Mouse (Mus musculus): ENCODE measurements around the gene Tnip2.

Tnip2 gene

DNA sequence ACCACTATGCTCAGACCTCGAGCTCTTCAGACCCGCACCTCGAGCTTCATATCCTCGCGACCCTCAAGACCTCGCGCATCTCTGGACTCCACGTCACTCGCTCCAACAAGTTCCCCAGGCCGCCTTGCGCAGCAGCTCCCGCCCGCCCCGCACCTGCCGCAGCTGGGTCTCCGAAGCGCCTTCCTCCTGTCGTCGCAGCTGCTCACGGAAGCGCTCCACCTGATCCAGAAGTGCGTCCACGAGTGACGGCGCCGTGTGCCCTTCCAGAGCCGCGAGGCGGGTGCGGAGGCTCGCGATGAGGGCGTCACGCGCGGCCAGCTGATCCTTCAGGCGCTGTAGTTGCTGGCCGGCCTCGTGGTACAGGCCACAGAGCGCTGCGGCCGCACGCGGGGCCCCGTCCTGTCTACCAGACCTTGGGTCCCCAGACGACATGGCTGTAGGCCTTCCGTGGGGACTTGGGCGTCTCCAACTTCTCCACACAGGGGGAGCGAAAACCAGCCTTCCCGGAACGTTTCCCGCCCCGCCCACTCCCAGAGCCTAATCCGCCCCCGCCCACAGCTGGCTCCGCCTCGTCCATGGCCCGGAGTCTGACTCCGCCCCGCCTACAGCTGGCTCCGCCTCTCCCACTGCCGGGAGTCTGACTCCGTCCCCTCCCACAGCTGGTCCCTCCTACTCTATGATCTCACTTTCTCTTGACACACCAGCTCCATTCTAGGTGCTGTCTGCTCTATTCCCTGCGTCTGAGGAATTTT is at the start of gene Tnip2:
Gene Tnip2, minus strand, starts transcription at position 526 of the 752 bp plus-strand sequence.
- DNase-seq (ENCODE audit: low read depth), result peak; percentile 98

GRCm38 (mm10) chr5:34551821-34552220 is 38.0 kb upstream of the Tnip2 start:
- DNase-seq (ENCODE audit: low read depth), result no peak

DNA sequence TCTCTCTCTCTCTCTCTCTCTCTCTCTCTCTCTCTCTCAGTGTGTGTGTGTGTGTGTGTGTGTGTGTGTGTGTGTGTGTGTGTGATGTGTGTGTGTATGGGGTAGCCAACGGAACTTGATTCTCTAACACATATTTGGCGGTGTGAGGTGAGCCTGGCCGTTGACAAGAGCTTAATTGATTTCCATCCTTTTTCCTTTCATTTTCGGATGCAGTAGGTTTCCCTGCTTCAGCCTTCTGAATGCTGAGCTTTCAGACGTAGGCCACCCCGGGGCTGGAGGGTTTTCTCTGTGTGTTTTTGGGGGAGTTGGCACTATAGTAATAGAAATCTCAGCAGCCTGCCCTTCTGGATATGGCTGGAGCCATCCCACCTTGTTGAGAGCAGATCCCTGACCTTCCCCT is 36.5 kb upstream of the Tnip2 start:
- DNase-seq (ENCODE audit: low read depth), result no peak

GRCm38 (mm10) chr5:34549483-34550221 is 35.9 kb upstream of the Tnip2 start:
- DNase-seq (ENCODE audit: low read depth), result peak; percentile 66

DNA sequence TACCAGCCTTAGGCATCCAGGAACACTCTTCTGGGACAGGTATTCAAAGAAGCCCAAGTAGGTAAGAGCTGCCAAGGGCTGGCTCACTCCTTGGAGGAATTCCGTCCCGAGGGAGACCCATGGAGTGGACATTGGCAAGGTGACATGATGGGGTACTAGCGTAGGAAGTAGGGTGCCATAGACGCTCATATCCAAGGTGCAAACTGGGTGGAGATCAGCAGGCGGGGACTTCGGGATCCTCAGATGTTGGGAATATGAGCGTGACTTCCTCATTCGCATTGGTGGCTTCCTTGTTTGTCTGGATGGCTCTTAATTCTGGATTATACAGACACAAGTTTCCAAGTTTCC is 35.3 kb upstream of the Tnip2 start:
- no peak for DNase-seq (ENCODE audit: low read depth)

- DNase-seq (ENCODE audit: low read depth), result peak; percentile 69
Observed at GRCm38 (mm10) chr5:34547410-34547809, 33.6 kb upstream of the Tnip2 start.

GRCm38 (mm10) chr5:34543114-34543513 is 29.3 kb upstream of the Tnip2 start:
- DNase-seq (ENCODE audit: low read depth), result no peak

DNA sequence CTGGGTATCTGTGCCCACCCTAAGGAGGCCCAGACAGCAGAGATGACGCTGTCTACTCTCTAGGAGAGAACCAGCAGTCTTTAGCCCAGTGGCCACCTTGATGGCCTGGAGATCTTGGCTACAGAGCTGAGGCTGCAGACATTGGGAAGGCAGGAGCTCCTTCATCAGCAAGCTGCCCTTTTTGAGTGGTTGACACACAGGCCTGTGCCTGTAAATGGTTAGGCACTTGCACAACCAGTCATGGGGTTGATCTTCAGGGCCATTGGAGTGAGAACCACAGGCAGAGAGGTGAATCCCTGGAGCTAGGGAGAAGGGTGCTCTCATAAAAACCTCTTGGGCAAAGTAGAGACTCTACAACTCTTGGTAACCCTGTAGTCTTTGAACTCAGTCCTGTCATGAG is 28.4 kb upstream of the Tnip2 start:
- DNase-seq (ENCODE audit: low read depth), result no peak

GRCm38 (mm10) chr5:34539121-34539520 is 25.3 kb upstream of the Tnip2 start:
- no peak for DNase-seq (ENCODE audit: low read depth)

DNA sequence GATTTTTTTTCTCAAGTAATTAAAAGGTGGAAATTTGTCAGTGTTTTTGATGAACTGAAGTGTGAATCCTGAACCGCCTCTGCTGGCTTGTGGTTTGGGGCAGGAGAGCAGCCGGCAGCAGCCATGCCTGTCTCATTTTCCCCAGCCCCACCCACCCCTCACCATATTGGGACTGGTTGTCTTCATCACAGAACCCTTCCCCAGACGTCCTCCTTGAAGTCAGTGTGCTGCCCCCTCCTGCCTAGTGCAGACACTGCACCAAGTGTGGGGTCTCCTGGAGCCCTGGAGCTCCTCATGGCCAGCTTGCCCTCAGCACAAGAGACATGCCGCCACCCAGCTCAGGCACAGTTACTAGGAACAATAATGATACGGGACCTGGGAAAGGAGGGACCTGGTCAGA is 24.7 kb upstream of the Tnip2 start:
- no peak for DNase-seq (ENCODE audit: low read depth)

DNA sequence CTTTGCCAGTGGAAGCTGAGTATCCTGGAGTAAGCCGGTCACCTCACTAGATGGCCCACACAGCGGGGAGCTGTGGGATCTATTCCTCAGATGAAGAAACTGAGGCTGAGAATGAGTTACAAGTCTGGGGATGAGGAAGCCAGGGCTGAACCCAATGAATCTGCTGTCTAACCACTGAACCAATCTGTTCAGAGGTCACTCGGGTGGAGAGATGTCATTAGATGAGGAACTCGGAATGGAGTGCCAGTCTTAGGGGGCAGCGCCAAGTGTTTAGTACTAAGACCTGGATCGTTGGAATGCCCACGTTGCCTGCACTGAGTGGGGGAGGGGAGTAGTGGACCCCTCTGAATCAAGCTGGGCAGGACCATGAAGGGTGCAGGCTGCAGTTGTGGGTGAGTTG is 24.3 kb upstream of the Tnip2 start:
- no peak for DNase-seq (ENCODE audit: low read depth)

DNA sequence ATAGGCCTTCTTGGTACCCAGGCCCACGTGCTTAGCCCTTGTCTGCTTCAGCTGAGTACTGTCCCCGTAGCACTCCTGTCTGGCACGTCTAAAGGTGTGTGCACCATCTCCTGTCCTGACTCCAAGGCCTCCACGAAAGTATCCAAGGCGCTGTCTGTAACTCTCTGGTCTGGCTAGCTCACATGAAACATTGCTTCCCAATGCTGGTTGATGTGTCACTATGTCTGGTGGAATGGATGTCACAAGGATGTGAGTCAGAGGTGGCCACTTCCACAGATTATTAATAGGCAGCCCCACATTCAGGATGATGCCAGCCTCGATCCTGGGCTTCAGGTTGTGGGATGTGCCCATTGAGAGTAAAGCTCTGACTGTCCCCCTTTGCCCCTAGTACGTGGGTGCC is 22.0 kb upstream of the Tnip2 start:
- no peak for DNase-seq (ENCODE audit: low read depth)

GRCm38 (mm10) chr5:34534776-34535581 is 21.2 kb upstream of the Tnip2 start:
- DNase-seq (ENCODE audit: low read depth), result peak; percentile 57

DNA sequence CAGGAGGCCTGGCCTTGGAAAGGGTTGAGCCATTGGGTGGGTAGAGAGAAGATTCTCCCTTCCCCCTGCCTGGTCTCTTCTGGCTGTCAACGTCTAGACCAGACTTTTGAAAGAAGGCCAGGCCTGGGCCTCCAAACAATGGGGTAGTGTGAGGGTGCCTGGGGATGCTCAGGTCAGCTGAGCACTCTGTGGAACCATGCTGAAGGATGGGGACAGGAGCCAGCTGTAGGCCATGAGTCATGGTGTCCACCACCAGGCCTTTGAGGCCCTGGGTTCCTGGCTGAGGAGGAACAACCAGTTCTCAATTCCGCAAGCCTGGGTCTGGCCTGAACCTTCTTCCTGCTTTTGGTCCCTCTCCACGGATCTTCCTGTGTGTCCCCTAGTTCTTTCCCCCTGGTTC is 20.0 kb upstream of the Tnip2 start:
- peak; percentile 53 for DNase-seq (ENCODE audit: low read depth)

- DNase-seq (ENCODE audit: low read depth), result no peak
Observed at GRCm38 (mm10) chr5:34533066-34533465, 19.3 kb upstream of the Tnip2 start.

- no peak for DNase-seq (ENCODE audit: low read depth)
Observed at GRCm38 (mm10) chr5:34530687-34531086, 16.9 kb upstream of the Tnip2 start.

GRCm38 (mm10) chr5:34530116-34530515 is 16.3 kb upstream of the Tnip2 start:
- no peak for DNase-seq (ENCODE audit: low read depth)

- no peak for DNase-seq (ENCODE audit: low read depth)
Observed at GRCm38 (mm10) chr5:34528724-34529123, 14.9 kb upstream of the Tnip2 start.

DNA sequence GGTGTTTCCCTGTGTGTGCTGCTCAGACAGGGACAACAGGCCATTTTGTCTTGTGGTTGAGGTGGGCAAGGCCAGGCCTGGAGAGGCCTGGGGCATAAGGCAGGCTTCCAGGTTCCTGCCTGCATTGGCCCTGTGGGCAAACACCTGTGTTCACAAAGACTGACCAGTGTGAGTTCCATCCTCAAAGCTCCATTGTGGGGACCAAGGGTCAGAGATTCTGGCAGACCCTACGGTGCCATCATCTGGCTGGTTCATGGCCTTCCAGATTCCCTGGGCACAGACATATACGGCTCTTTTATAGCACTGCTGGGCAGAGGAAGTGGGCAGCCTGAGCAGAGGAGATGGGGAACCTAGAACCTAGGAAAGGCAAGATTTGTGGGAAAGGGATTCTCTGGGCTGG is 13.6 kb upstream of the Tnip2 start:
- DNase-seq (ENCODE audit: low read depth), result no peak

DNA sequence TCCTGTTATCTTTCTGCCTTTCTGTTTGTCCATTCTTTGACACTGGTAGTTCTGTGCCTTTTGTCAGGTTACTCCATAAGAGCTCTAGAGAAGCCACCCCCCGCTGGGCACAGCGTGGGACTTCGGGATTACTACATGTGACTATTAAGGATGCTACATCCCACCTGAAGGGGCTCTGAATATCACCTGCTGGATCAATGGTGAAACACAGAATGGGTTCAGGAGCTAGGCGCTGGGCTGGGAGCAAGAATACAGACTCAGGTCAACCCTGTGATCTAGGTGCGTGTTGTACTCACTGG is 12.6 kb upstream of the Tnip2 start:
- DNase-seq (ENCODE audit: low read depth), result no peak

DNA sequence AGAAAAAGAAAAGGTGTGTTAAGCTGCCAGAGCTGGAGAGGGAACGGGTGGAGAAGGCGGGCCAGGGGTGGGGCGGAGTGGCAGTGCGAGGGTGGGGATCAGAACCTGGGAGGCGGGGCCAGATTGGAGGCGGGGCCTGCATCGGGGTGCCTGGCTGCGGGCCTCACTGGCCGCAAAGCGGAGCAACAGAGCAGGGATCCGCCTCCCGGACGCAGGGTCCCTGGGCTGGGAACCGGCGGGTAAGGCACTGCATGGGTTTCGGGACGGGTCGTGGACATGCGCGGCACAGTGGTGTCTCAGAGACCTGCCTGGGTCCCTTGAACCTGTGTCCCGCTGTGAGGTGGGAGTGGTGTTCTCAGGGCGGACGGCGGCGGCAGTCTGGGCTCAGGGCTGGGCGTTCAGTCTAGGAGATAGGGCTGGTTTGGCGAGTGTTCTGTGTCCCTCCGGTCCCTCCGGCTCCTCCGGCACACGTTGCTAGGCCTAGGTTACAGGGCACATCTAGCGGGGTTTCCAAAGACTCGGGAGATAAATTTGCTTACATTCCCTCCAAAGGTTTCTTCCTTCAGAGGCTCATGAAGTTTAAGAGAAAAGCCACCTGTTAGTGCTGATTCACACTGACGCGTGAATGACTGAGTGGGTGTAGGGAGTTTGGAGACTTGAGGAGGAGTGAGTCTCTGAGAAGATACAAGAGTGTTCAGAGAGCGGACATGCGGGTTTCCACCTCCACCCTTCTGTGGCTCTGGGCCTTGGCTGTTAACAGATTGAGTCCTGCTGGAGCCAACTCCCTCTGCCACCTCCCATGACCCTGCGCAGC is 12.1 kb upstream of the Tnip2 start, which contains the start of gene Sh3bp2:
Gene Sh3bp2, plus strand, starts transcription at position 176 of the 814 bp plus-strand sequence.
- DNase-seq (ENCODE audit: low read depth), result peak; percentile 94

DNA sequence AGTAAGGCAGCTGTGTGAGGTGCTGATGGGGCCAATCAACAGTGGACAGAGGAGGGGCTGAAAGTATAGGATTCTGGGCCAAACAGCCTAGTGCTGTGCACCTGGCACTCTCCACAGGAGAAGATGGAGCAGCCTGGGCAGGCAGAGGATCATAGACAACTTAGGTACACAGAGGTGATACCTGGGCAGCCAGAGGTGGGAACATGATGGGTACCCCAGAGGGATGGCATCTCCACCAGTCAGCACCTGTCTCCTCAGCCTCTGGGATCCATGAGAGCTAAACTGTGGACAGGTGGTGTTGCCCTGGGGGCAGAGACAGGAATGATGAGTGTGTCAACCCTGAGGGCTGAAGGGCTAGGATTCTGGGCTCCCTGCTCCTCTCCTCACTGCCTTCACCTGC is 10.7 kb upstream of the Tnip2 start:
- no peak for DNase-seq (ENCODE audit: low read depth)

All from NIH3T3 (cell line).